Mouse (Mus musculus): ENCODE results near the gene Nepro.

- TF ChIP-seq POLR2A (IDR thresholded peaks at IDR 0.05; ENCODE audit: control insufficient read depth, low read depth, low read length), result peak; percentile 50; the same call in 1 of the 2 replicates
- no peak for TF ChIP-seq CTCF (IDR thresholded peaks at IDR 0.05; ENCODE audit: control insufficient read depth, insufficient read depth, insufficient replicate concordance, low read depth, low read length)
Observed at GRCm38 (mm10) chr16:44745866-44746562, 21.9 kb downstream of the Nepro start, which contains the start of gene Gtpbp8.

Data from testis, adult 2 months (tissue).